Mouse (Mus musculus): ENCODE data around the gene Rras.
A peak's percentile ranks its signal among the peaks of the same experiment; 100 is the strongest.

Gene Rras

DNA sequence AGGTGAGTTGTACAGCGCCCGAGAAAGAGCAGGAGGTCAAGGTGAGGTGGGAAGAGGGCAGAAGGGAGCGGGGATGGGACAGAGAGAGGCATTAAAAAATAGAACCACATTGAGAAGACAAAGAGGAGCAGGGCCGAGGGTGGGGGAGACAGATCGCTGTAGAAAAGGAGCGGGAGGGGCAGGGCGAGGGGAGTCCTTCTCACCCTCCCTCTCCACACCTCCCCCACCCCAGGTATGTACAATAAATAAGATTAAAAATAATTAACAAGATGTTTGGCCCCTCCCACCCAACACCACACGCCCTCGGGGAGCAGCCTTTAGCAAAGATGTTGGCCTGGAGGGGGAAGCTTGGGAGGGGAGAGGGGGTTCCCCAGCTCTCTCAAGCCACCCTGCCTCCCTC is 10.0 kb downstream of the Rras start:
- DNase-seq = no peak

- DNase-seq = no peak
These were observed 10.6 kb downstream of the Rras start for GRCm38 (mm10) chr7:45028351-45028750.

DNA sequence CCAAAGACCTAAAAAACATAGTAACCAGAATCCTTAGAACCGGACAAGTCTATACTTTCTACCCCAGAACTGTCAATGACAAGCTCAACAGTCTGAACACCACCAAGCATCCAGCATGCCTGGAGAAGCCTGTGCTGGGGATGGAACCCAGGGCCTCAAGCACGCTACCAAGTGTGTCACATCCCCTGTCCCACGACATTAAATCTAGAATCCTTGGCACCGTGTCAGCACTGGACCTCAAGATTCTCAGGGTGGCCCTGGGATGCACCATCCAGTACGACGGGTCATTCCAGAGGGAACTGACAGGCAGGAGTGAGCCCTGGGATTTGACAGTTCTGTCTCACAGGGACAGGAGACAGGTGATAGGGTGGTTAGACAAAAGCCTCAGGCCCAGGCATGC is 12.2 kb downstream of the Rras start:
- DNase-seq = no peak

DNA sequence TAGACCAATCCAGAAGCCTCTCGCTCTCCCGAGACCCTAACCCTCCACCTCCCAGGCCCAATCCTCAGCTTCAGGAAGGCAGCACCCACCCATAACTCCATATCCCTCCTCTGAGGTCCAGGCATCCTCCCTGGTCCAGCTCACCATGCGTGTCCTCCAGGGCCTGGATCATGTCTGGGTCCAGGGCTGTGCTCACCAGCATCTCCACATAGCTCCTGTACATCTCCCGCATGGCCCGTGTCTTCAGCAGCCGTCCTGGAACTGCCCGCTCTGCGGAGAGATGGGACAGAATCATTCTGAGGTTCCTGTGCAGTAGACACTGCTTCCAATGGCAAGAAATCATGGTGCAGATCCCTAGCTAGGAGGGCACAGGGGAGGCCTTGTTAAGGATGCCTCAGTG is 13.1 kb downstream of the Rras start:
- no peak for DNase-seq

- DNase-seq = no peak
These were observed 16.1 kb downstream of the Rras start for GRCm38 (mm10) chr7:45033722-45034359.

- no peak for DNase-seq
These were observed 17.9 kb downstream of the Rras start for GRCm38 (mm10) chr7:45035631-45036030.

- DNase-seq = no peak
These were observed 18.9 kb downstream of the Rras start for GRCm38 (mm10) chr7:45036702-45037101.

GRCm38 (mm10) chr7:45037720-45038361 is 20.1 kb downstream of the Rras start:
- DNase-seq = peak; percentile 10

DNA sequence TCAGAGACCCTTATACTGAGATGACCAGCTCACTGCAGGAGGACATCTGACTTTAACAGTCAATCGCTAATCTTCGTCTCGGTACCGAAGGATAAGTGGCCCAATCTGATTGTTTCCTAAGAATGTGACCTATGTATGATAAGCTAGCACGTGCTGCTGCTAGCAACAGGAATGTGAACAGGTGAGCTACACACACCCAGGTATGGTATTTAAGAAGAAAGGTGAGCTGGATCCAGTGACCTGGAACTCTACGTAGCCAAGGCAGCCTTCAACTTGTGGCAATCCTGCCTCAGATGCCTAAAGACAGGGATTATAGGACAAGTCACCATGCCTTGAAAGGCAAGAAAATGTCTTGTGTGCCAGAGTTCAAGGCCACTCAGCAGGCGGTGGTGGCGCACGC is 20.6 kb downstream of the Rras start:
- DNase-seq = no peak

DNA sequence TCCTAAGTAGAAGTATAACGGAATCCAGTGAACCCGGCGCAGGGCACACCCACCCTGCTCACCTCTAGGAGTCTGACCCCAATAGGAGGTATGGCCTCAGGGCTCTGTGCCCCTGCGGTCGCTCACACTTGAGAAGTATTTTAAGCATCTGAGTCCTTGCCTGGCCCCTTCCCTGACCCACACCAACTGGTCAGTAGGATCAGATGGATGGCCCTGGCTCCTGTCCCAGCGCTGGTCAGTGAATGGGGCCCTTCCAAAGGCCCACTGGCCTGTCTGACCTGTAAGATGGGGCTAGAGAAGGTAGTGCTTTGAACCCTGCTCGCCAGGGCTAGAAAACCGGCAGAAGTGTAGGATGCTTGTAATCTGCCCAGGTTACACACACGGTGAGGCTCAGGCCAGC is 23.1 kb downstream of the Rras start:
- no peak for DNase-seq

GRCm38 (mm10) chr7:45043307-45043706 is 25.5 kb downstream of the Rras start:
- DNase-seq = no peak

GRCm38 (mm10) chr7:45045741-45046140 is 28.0 kb downstream of the Rras start:
- no peak for DNase-seq

DNA sequence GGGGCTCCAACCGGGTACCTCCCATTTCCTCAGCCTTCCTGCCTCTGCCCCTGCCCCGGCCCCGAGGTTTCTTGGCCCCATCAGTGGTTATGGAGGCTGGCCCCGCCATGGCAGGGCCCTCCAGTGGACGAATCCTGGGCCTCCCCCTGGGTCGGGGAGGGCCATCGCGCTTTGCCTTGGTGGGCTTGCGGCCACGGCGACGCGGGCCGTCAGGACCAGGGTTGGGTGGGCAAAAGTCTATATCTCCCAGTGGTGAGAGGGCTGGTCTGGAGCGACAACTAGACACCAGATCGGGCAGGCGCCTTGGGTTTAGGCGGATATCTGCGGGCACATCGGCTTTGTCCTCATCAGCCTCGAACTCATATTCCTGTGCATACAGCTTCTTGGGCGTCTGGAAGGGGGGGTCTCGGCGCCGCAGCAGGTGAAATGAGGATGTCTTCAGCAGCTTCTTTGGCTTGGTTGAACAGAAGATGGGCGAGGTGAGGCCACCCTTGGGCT is 29.1 kb downstream of the Rras start:
- DNase-seq = no peak

DNA sequence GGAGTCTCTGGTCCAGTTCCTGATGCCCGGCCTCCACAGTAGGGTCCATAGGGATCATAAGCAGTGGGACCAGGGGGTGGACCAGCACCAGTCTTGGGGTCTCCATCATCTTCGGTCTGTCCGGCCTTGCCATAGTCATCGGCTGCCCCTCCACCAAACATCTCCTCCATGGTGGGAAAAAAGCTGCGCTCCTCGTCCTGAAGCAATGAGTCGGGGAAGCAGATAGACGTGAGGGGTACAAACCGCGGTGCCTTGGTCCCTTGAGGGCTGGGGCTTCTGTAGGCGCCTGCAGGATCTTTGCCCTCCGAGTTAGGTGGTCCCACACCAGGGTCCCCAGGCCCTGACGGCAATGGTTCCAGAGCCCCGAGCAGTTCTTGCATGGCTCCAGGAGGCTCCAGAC is 29.7 kb downstream of the Rras start:
- no peak for DNase-seq

- DNase-seq = no peak
These were observed 30.5 kb downstream of the Rras start for GRCm38 (mm10) chr7:45048001-45048890.

GRCm38 (mm10) chr7:45048923-45049657 is 31.3 kb downstream of the Rras start:
- no peak for DNase-seq

DNA sequence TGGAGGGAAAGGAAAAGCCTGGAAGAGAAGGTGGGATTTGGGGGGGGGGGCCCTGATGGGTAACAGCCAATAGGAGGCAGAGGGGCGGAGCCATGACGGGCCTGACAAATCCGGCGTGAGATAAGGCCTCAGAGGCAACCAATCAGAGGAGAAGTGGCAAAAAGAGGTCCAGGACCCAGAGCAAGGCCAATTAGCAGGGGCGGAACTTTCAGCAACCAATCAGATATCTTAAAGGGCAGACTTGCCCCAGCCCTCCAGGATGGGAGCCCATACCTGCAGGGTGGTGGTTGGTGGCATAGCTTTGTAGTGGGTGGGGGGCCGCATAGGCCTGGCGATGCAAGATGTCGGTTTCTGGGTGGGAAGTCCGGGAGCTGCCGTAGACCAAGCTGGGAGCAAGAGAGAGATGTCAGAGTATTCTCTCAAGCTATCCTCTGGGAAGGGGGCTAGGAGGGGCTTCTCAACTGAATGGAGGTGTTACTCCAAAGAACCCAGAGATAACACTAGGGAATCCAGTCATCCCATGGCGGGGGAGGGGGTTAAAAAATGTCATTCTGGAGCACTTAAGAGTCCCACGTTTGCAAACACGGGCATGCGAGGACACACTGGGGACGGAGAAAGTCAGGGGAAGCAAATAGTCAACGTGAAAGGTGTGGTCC is 33.3 kb downstream of the Rras start:
- peak; percentile 86 for DNase-seq

- no peak for DNase-seq
These were observed 33.8 kb downstream of the Rras start for GRCm38 (mm10) chr7:45051601-45051974.

DNA sequence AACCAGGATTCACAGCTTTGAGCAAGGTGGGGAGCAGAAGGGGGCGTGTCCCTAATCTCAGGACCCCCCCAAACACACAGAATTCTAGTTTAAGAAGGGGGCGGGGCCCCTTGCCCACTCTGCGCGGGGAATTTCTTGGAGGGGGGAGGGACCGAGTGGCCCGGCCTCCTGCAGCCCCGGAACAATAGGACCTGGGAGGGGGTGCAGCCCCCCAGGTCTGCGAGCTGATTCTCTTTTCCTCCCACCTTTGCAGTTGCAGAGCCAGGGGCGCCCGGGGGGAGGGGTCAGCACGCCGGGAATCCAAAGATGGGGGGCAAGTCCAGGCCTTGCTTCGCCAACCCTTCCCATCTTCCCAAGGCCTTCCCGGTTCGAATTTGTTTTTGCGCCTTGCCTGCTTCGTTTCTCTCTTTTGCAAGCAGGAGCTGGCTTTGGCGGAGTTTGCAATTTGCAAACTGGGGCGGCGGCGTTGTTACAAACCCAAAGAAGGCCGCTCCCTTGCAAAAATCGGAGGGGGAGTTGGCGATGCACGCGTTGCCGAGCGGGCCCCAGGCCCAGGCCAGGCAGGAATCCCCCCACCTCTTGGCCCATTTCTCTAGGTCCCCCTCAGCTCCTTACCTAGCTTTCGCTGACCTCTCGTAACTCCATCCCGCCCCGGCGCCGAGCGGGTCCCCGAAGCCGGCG is 34.6 kb downstream of the Rras start:
- no peak for DNase-seq

DNA sequence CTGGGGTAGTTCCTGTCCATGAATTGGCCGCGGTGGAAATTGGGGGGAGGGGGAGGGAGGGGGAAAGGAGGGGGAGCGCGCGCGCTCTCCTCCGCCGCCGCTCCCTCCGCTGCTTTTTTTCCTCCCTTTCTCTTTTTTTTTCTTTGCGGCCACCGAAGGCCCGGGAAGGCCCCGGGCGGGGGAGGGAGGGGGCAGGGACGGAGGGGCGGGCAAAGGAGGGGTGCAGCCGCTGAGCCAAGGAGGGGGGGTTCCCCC is 35.0 kb downstream of the Rras start, which contains the start of gene Prr12:
Gene Prr12 (minus strand): TSS at position 20 of the 255 bp plus-strand sequence.
- DNase-seq = no peak

DNA sequence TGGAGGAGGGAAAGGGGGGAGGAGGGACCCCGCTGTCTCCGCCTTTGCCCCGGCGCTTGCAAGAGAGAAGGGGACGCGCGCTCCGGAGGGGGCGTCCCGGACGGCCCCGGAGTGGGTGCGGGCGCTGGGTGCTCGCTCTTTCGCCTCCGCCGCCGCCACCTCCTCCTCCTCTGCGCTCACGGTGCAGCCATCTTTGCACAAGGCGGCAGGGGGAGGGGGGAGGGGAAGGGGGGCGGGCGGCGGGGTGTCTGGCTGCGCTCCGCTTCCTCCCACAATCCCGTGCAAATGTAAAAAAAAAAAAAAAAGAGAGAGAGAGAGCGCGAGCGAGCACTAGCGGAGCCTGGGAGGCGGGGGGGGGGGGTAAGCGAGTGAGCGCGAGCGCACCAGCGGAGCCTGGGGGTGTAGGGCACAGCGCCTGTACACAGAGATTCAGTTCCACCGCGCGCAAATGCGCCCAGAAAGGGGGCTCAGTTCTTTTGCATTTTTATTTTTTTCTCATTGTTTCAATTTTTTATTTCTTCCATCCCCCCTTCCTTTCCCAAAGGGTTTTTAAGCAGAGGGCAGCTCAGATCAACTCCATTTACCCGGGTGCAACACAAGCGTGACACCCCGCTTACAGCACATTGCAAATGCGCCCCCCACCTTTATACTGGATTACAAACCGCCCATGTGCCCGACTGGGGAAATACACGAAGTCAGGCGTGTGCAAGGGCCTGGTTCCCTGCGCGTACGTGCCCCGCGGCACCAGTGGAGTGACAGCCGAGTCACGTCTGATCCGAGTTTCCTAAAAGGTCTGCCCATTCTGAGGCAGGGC is 35.6 kb downstream of the Rras start:
- DNase-seq = peak; percentile 74
